Mouse (Mus musculus): ENCODE measurements around the gene Homez.

GRCm38 (mm10) chr14:54855726-54856125 lies 15.0 kb downstream of the Homez start:
- no peak for TF ChIP-seq HCFC1 (IDR thresholded peaks at IDR 0.05; ENCODE audit: borderline replicate concordance, insufficient read depth, low read length)
- no peak for TF ChIP-seq ZC3H11A (IDR thresholded peaks at IDR 0.05; ENCODE audit: borderline replicate concordance, low read depth, low read length)
- TF ChIP-seq MAFK (IDR thresholded peaks at IDR 0.05; ENCODE audit: insufficient read depth, low read depth, low read length), result no peak
- no peak for TF ChIP-seq CHD2 (IDR thresholded peaks at IDR 0.05; ENCODE audit: low read depth, low read length)
- TF ChIP-seq ZNF384 (IDR thresholded peaks at IDR 0.05; ENCODE audit: low read depth, low read length), result no peak

Data from ES-E14 (cell line).